17 mouse cellular contexts compared by ENCODE assay signal in the genomic region with DNA sequence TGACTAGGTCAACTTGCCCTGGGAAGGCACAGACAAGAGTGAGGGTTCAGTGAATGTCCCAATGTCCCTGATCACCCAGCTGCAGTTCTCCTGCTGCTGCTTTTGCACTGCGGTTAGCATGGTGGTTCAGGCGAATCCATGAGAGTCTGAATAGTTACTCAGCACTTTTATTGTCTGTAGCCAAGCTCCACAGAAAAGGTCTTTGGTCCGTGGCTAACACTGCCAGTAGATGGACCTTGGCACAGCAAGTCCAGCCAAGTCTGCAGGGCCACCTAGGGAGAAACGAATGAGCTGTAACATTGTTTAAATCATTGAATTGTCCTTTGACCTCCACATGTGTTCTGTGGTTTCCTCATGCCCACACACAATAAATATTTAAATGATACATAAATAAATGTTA. TPM values are rescaled to one million over a fixed set of nuclear protein-coding genes. Genes with fewer than 3 reads are reported as not detected.
DNase-seq lines count a peak whose midpoint lies in the region; ATAC-seq lines count a peak whose summit lies in the region.
"Had no signal": no experiment of that assay in that cellular context is flagged by ENCODE, and none has a peak within 500 bp of the region (broad histone marks: within the 10 kb centered on the region; RNA-seq: fewer than 3 reads in every experiment).

No protein-coding gene starts in this region.

- peaks cover 16% of the 10 kb centered on the region for H3K4me1 ChIP-seq in lung, embryonic 15.5 days
- H3K4me1 ChIP-seq in intestine, embryonic 15.5 days (replicated peaks) = no peaks in the 10 kb centered on the region; the same call in 1 of the 2 replicates
- H3K4me1 ChIP-seq: limb, embryonic 13.5 days; midbrain, embryonic 13.5 days had no signal

- no peak overlapping the region for H3K9ac ChIP-seq in lung, embryonic 15.5 days
- no peak overlapping the region for H3K9ac ChIP-seq in intestine, embryonic 15.5 days
- H3K9ac ChIP-seq: limb, embryonic 13.5 days; midbrain, embryonic 13.5 days had no signal

- peak; percentile 17 for DNase-seq in adrenal gland, postnatal 14 days
- DNase-seq in adrenal gland, adult 8-10 months = no peak
- no peak for DNase-seq in lung, postnatal 14 days
- DNase-seq in kidney, postnatal 25 days = peak; percentile 60 to 90
- no peak for DNase-seq in frontal cortex, postnatal 14 days (ENCODE audit: low spot score in 2 of 2)
- DNase-seq: adrenal gland, postnatal 10 days; cerebellum, adult 9-10 months; thymus, postnatal 36 days had no signal

- H3K36me3 ChIP-seq in lung, embryonic 15.5 days = no peaks in the 10 kb centered on the region
- H3K36me3 ChIP-seq in intestine, embryonic 15.5 days = no peaks in the 10 kb centered on the region
- H3K36me3 ChIP-seq: limb, embryonic 13.5 days; midbrain, embryonic 13.5 days had no signal

- H3K27me3 ChIP-seq in lung, embryonic 15.5 days = no peaks in the 10 kb centered on the region
- H3K27me3 ChIP-seq in intestine, embryonic 15.5 days (replicated peaks) = no peaks in the 10 kb centered on the region
- H3K27me3 ChIP-seq: limb, embryonic 13.5 days; midbrain, embryonic 13.5 days had no signal

- H3K27ac ChIP-seq in lung, embryonic 15.5 days = no peak overlapping the region
- no peak overlapping the region for H3K27ac ChIP-seq in intestine, embryonic 15.5 days
- H3K27ac ChIP-seq: limb, embryonic 13.5 days; midbrain, embryonic 13.5 days had no signal

- no peak overlapping the region for H3K4me2 ChIP-seq in lung, embryonic 15.5 days
- no peak overlapping the region for H3K4me2 ChIP-seq in intestine, embryonic 15.5 days (replicated peaks)
- H3K4me2 ChIP-seq: limb, embryonic 13.5 days; midbrain, embryonic 13.5 days had no signal

- WGBS in lung, embryonic 15.5 days = 31% methylated on average over 4 of the region's 4 CpGs
- WGBS in intestine, embryonic 15.5 days = 37% methylated on average over 4 of the region's 4 CpGs

- no peaks in the 10 kb centered on the region for H3K9me3 ChIP-seq in lung, embryonic 15.5 days
- no peaks in the 10 kb centered on the region for H3K9me3 ChIP-seq in intestine, embryonic 15.5 days
- H3K9me3 ChIP-seq: limb, embryonic 13.5 days; midbrain, embryonic 13.5 days had no signal

- no peak overlapping the region for H3K4me3 ChIP-seq in lung, embryonic 15.5 days
- no peak overlapping the region for H3K4me3 ChIP-seq in intestine, embryonic 15.5 days (replicated peaks)
- H3K4me3 ChIP-seq: limb, embryonic 13.5 days; midbrain, embryonic 13.5 days had no signal

- ATAC-seq in lung, embryonic 15.5 days (ENCODE audit: borderline replicate concordance, extremely low read depth, low FRiP score, low TSS enrichment) = peak; percentile 48; the same call in 1 of the 2 replicates
- peak; percentile 17; the same call in 1 of the 2 replicates for ATAC-seq in intestine, embryonic 15.5 days
- no peak for ATAC-seq in erythroblast, adult 5-6 weeks (replicated peaks; ENCODE audit: low FRiP score, poor library complexity, severe bottlenecking)
- ATAC-seq: midbrain, embryonic 13.5 days had no signal

RNA-seq across cellular contexts. Expression of a gene that starts 33.9 kb away (rescaled TPM):
- total RNA-seq in adrenal gland, postnatal 14 days (2021) = 0.26 TPM in 1 of 2 replicates, not detected in the other
- total RNA-seq in adrenal gland, adult 8-10 months (2022) = not detected
- 0.17 TPM in 1 of 2 replicates, not detected in the other for polyA plus RNA-seq in lung, embryonic 15.5 days (2015; fragmentation: Nextera tagmentation; extraction: Ambion mirVana)
- not detected in 2 replicates for polyA plus RNA-seq in intestine, embryonic 15.5 days (2015; fragmentation: Nextera tagmentation; extraction: Ambion mirVana)
- total RNA-seq in erythroblast, adult 5-6 weeks (2015; ENCODE audit: low replicate concordance) = not detected in 2 replicates
- not detected in 2 replicates for total RNA-seq in erythroblast, adult 5-6 weeks (2017; ENCODE audit: low replicate concordance)
- total RNA-seq: gastrocnemius, adult 18-20 months; MEL had no signal
- polyA plus RNA-seq: limb, embryonic 13.5 days; midbrain, embryonic 13.5 days; neural tube, embryonic 14.5 days; spleen, adult 2 months had no signal

RNA-seq across cellular contexts. Expression of a gene that starts 39.9 kb away (rescaled TPM):
- total RNA-seq in adrenal gland, postnatal 14 days (2021) = 980 and 1,147 TPM in 2 replicates
- 100 to 1,000 TPM; 238 to 581 (median 508) TPM for total RNA-seq in adrenal gland, adult 8-10 months (2022)
- polyA plus RNA-seq in lung, embryonic 15.5 days (2015; fragmentation: Nextera tagmentation; extraction: Ambion mirVana) = 17.5 and 23.0 TPM in 2 replicates
- polyA plus RNA-seq in intestine, embryonic 15.5 days (2015; fragmentation: Nextera tagmentation; extraction: Ambion mirVana) = 31.6 and 32.8 TPM in 2 replicates
- 678 and 679 TPM in 2 replicates for total RNA-seq in erythroblast, adult 5-6 weeks (2015; ENCODE audit: low replicate concordance)
- total RNA-seq in erythroblast, adult 5-6 weeks (2017; ENCODE audit: low replicate concordance) = 1,468 and 1,791 TPM in 2 replicates

Comparison
In these comparisons a context has a peak if more than half of its experiments do, and no peak if none do; other contexts are left out.
1. DNase-seq: peak in adrenal gland, postnatal 14 days (single experiment) and kidney, postnatal 25 days (2 of 2); none in adrenal gland, adult 8-10 months (single experiment), lung, postnatal 14 days (single experiment) and frontal cortex, postnatal 14 days (0 of 2).